Mouse (Mus musculus) liver, embryonic 15.5 days (tissue): ENCODE data around the gene Ddx25. TPM values are rescaled to one million over a fixed set of nuclear protein-coding genes. Genes with fewer than 3 reads are reported as not detected.

Experiments used
- ATAC-seq: fragments of 200-750 bp; cut with Nextera tagmentation; 2 replicates; pipeline ENCODE4 v1.8.0; 2017; ENCODE audit warnings: moderate number of reproducible peaks, mild to moderate bottlenecking, moderate library complexity; ENCODE audit not compliant: insufficient read depth
- H3K27ac ChIP-seq: fragments of 300-500 bp; sonication (generic); replicated peaks from 2 replicates; pipeline ENCODE4 v1.5.1; 2015; ENCODE audit warnings: mild to moderate bottlenecking, inconsistent platforms
- H3K27me3 ChIP-seq: fragments of 300-500 bp; sonication (generic); 2 replicates; pipeline ENCODE4 v1.6.1; 2015; ENCODE audit warnings: mild to moderate bottlenecking, inconsistent platforms
- H3K36me3 ChIP-seq: fragments of 300-500 bp; sonication (generic); replicated peaks from 2 replicates; pipeline ENCODE4 v1.6.1; 2015; ENCODE audit warnings: moderate library complexity, mild to moderate bottlenecking, inconsistent platforms
- H3K4me1 ChIP-seq: fragments of 300-500 bp; sonication (generic); replicated peaks from 2 replicates; pipeline ENCODE4 v1.6.1; 2015; ENCODE audit warnings: inconsistent platforms
- H3K4me2 ChIP-seq: fragments of 300-500 bp; sonication (generic); 2 replicates; pipeline ENCODE4 v1.6.1; 2015; ENCODE audit warnings: moderate library complexity, mild to moderate bottlenecking, inconsistent platforms
- H3K4me3 ChIP-seq: fragments of 300-500 bp; sonication (generic); replicated peaks from 2 replicates; pipeline ENCODE4 v1.5.1; 2015; ENCODE audit warnings: mild to moderate bottlenecking, inconsistent platforms
- H3K9ac ChIP-seq: fragments of 300-500 bp; sonication (generic); 2 replicates; pipeline ENCODE4 v1.6.1; 2015; ENCODE audit warnings: moderate library complexity, mild to moderate bottlenecking, inconsistent platforms
- H3K9me3 ChIP-seq: fragments of 300-500 bp; sonication (generic); replicated peaks from 2 replicates; pipeline ENCODE4 v1.6.1; 2016; ENCODE audit warnings: inconsistent platforms
- WGBS: fragments of 180-500 bp; shearing (Covaris S2); methylation state at CpG from one replicate; pipeline ENCODE4 v1.1.7; 2015; ENCODE audit warnings: mixed read lengths; ENCODE audit not compliant: insufficient replicate concordance; 5-methylcytosine and 5-hydroxymethylcytosine counted together
- polyA plus RNA-seq: library from polyadenylated mRNA; unstranded; fragments of >200 nt; fragmentation: Nextera tagmentation; extraction: Ambion mirVana; gene quantifications from 2 replicates; pipeline ENCODE4 v1.2.1, GENCODE M21; 2015

Gene Ddx25
- polyA plus RNA-seq, 1 experiment from 2014 or later, result 0.14 TPM

GRCm38 (mm10) chr9:35561076-35561475, 2.7 kb upstream of the Ddx25 start:
- H3K27ac ChIP-seq, result no peak overlapping the region
- WGBS, result 89% methylated on average over 11 of the region's 11 CpGs
- peaks cover 34% of the 10 kb centered on the region for H3K27me3 ChIP-seq
- no peak overlapping the region for H3K4me2 ChIP-seq
- H3K4me3 ChIP-seq, result no peak overlapping the region
- H3K9me3 ChIP-seq, result no peaks in the 10 kb centered on the region
- ATAC-seq, result no peak
- no peak overlapping the region for H3K9ac ChIP-seq
- H3K4me1 ChIP-seq, result peaks cover 34% of the 10 kb centered on the region
- peaks cover 35% of the 10 kb centered on the region for H3K36me3 ChIP-seq

- Histone ChIP-seq H3K9me3 (no peaks in the 10 kb centered on the region), H3K9ac (peak overlapping the region; percentile 54), H3K4me1 (peaks cover 34% of the 10 kb centered on the region), H3K4me2 (peak overlapping the region; percentile 78), H3K4me3 (peak overlapping the region; percentile 73), H3K27ac (0 out of 2 replicates have a peak overlapping the region, but pooled peaks have one; percentile 14), H3K27me3 (peaks cover 48% of the 10 kb centered on the region), H3K36me3 (peaks cover 18% of the 10 kb centered on the region)
- peak; percentile 67 for ATAC-seq
- 1% methylated on average over 31 of the region's 31 CpGs for WGBS
Measured at GRCm38 (mm10) chr9:35559009-35559890, 922 bp upstream of the Ddx25 start.

- WGBS, result 49% methylated on average over 12 of the region's 12 CpGs
- Histone ChIP-seq H3K27me3 (peaks cover 57% of the 10 kb centered on the region), H3K4me2 (no peak overlapping the region), H3K36me3 (peaks cover 8% of the 10 kb centered on the region), H3K9me3 (no peaks in the 10 kb centered on the region), H3K4me3 (no peak overlapping the region), H3K27ac (no peak overlapping the region), H3K4me1 (peaks cover 32% of the 10 kb centered on the region), H3K9ac (no peak overlapping the region)
- ATAC-seq, result no peak
Measured at GRCm38 (mm10) chr9:35556494-35557102, 1.7 kb downstream of the Ddx25 start.

- Histone ChIP-seq H3K27me3 (0 out of 2 replicates have a peak, but pooled peaks cover 6% of the 10 kb centered on the region), H3K36me3 (no peaks in the 10 kb centered on the region), H3K27ac (no peak overlapping the region), H3K4me2 (no peak overlapping the region), H3K9ac (no peak overlapping the region), H3K9me3 (no peaks in the 10 kb centered on the region), H3K4me1 (no peaks in the 10 kb centered on the region), H3K4me3 (no peak overlapping the region)
- 64% methylated on average over 9 of the region's 9 CpGs for WGBS
- ATAC-seq, result no peak
Measured at GRCm38 (mm10) chr9:35548455-35548854, 9.9 kb downstream of the Ddx25 start.

GRCm38 (mm10) chr9:35546745-35547144, 11.6 kb downstream of the Ddx25 start:
- WGBS, result 6% methylated on average over 9 of the region's 9 CpGs
- Histone ChIP-seq H3K9ac (no peak overlapping the region), H3K4me3 (no peak overlapping the region), H3K4me2 (peak overlapping the region; percentile 10; the same call in 1 of the 2 replicates), H3K9me3 (no peaks in the 10 kb centered on the region), H3K4me1 (no peaks in the 10 kb centered on the region), H3K36me3 (no peaks in the 10 kb centered on the region), H3K27ac (no peak overlapping the region), H3K27me3 (no peaks in the 10 kb centered on the region)
- ATAC-seq, result no peak

GRCm38 (mm10) chr9:35545704-35546103, 12.6 kb downstream of the Ddx25 start:
- no peaks in the 10 kb centered on the region for H3K4me1 ChIP-seq
- no peak for ATAC-seq
- H3K9me3 ChIP-seq, result no peaks in the 10 kb centered on the region
- WGBS, result 60% methylated on average over 12 of the region's 12 CpGs
- H3K27me3 ChIP-seq, result no peaks in the 10 kb centered on the region
- no peak overlapping the region for H3K4me2 ChIP-seq
- H3K36me3 ChIP-seq, result no peaks in the 10 kb centered on the region
- H3K27ac ChIP-seq, result no peak overlapping the region
- no peak overlapping the region for H3K4me3 ChIP-seq
- H3K9ac ChIP-seq, result no peak overlapping the region

- Histone ChIP-seq H3K9ac (no peak overlapping the region), H3K9me3 (no peaks in the 10 kb centered on the region), H3K4me2 (no peak overlapping the region), H3K4me1 (no peaks in the 10 kb centered on the region), H3K27me3 (no peaks in the 10 kb centered on the region), H3K36me3 (no peaks in the 10 kb centered on the region), H3K27ac (no peak overlapping the region), H3K4me3 (no peak overlapping the region)
- WGBS, result 73% methylated on average over 2 of the region's 2 CpGs
- no peak for ATAC-seq
Measured at GRCm38 (mm10) chr9:35544666-35545065, 13.7 kb downstream of the Ddx25 start.

GRCm38 (mm10) chr9:35543099-35543860, 15.0 kb downstream of the Ddx25 start:
- Histone ChIP-seq H3K27me3 (no peaks in the 10 kb centered on the region), H3K36me3 (no peaks in the 10 kb centered on the region), H3K4me3 (no peak overlapping the region), H3K4me2 (no peak overlapping the region), H3K9ac (no peak overlapping the region), H3K4me1 (no peaks in the 10 kb centered on the region), H3K27ac (no peak overlapping the region), H3K9me3 (no peaks in the 10 kb centered on the region)
- no peak for ATAC-seq
- WGBS, result 62% methylated on average over 14 of the region's 14 CpGs

GRCm38 (mm10) chr9:35541941-35542340, 16.4 kb downstream of the Ddx25 start:
- no peaks in the 10 kb centered on the region for H3K36me3 ChIP-seq
- H3K4me3 ChIP-seq, result no peak overlapping the region
- 51% methylated on average over 6 of the region's 6 CpGs for WGBS
- no peak overlapping the region for H3K9ac ChIP-seq
- no peak overlapping the region for H3K4me2 ChIP-seq
- no peaks in the 10 kb centered on the region for H3K27me3 ChIP-seq
- no peak overlapping the region for H3K27ac ChIP-seq
- no peak for ATAC-seq
- H3K4me1 ChIP-seq, result no peaks in the 10 kb centered on the region
- H3K9me3 ChIP-seq, result no peaks in the 10 kb centered on the region

GRCm38 (mm10) chr9:35541488-35541887, 16.8 kb downstream of the Ddx25 start:
- H3K27ac ChIP-seq, result no peak overlapping the region
- H3K36me3 ChIP-seq, result no peaks in the 10 kb centered on the region
- H3K9ac ChIP-seq, result no peak overlapping the region
- no peak overlapping the region for H3K4me3 ChIP-seq
- no peaks in the 10 kb centered on the region for H3K27me3 ChIP-seq
- no peaks in the 10 kb centered on the region for H3K4me1 ChIP-seq
- H3K9me3 ChIP-seq, result no peaks in the 10 kb centered on the region
- 0 out of 2 replicates have a peak, but pooled peaks have one; percentile 40 for ATAC-seq
- no peak overlapping the region for H3K4me2 ChIP-seq
- WGBS, result 9% methylated on average over 6 of the region's 6 CpGs

- no peak overlapping the region for H3K9ac ChIP-seq
- no peak overlapping the region for H3K27ac ChIP-seq
- no peaks in the 10 kb centered on the region for H3K4me1 ChIP-seq
- no peak overlapping the region for H3K4me2 ChIP-seq
- WGBS, result 62% methylated on average over 5 of the region's 5 CpGs
- no peak for ATAC-seq
- no peaks in the 10 kb centered on the region for H3K9me3 ChIP-seq
- H3K27me3 ChIP-seq, result no peaks in the 10 kb centered on the region
- no peak overlapping the region for H3K4me3 ChIP-seq
- H3K36me3 ChIP-seq, result no peaks in the 10 kb centered on the region
Measured at GRCm38 (mm10) chr9:35541024-35541423, 17.3 kb downstream of the Ddx25 start.
